Mouse (Mus musculus) gonadal fat pad, adult 2 months (tissue): Measurements from ENCODE around the gene Vcam1. TPM values are rescaled to one million over a fixed set of nuclear protein-coding genes. Genes with fewer than 3 reads are reported as not detected.

ENCODE experiments used
- DNase-seq: peaks from one replicate; pipeline ENCODE4 v3.0.0-alpha.2; 2012; ENCODE audit warnings: low read depth
- polyA plus RNA-seq: library from polyadenylated mRNA; depleted of rRNA; stranded (reverse); fragments of >200 nt; gene quantifications from 2 replicates; pipeline ENCODE4 v1.2.3, GENCODE M21; 2012; rRNA removed

Gene Vcam1
- 4.0 and 4.9 TPM in 2 replicates for polyA plus RNA-seq

- DNase-seq = no peak
Observed at GRCm38 (mm10) chr3:116129259-116129738, at the start of gene Vcam1. Gene Vcam1 (minus strand): TSS chr3:116129688.

- DNase-seq = no peak
Observed at GRCm38 (mm10) chr3:116175106-116175505, 45.6 kb upstream of the Vcam1 start.

- DNase-seq = no peak
Observed at GRCm38 (mm10) chr3:116171461-116171860, 42.0 kb upstream of the Vcam1 start.

- no peak for DNase-seq
Observed at GRCm38 (mm10) chr3:116168056-116168455, 38.6 kb upstream of the Vcam1 start.

GRCm38 (mm10) chr3:116166296-116166695 is 36.8 kb upstream of the Vcam1 start:
- no peak for DNase-seq

GRCm38 (mm10) chr3:116165030-116165429 is 35.5 kb upstream of the Vcam1 start:
- no peak for DNase-seq

GRCm38 (mm10) chr3:116163517-116163916 is 34.0 kb upstream of the Vcam1 start:
- DNase-seq = no peak

GRCm38 (mm10) chr3:116162097-116162666 is 32.7 kb upstream of the Vcam1 start:
- no peak for DNase-seq

- DNase-seq = no peak
Observed at GRCm38 (mm10) chr3:116159376-116159775, 29.9 kb upstream of the Vcam1 start.

GRCm38 (mm10) chr3:116157447-116157990 is 28.0 kb upstream of the Vcam1 start:
- DNase-seq = no peak

- DNase-seq = no peak
Observed at GRCm38 (mm10) chr3:116150056-116150632, 20.7 kb upstream of the Vcam1 start.

GRCm38 (mm10) chr3:116149096-116149495 is 19.6 kb upstream of the Vcam1 start:
- DNase-seq = no peak

GRCm38 (mm10) chr3:116148676-116149075 is 19.2 kb upstream of the Vcam1 start:
- no peak for DNase-seq

- no peak for DNase-seq
Observed at GRCm38 (mm10) chr3:116141226-116141625, 11.7 kb upstream of the Vcam1 start.

- DNase-seq = no peak
Observed at GRCm38 (mm10) chr3:116139000-116139399, 9.5 kb upstream of the Vcam1 start.

- no peak for DNase-seq
Observed at GRCm38 (mm10) chr3:116138081-116138480, 8.6 kb upstream of the Vcam1 start.

GRCm38 (mm10) chr3:116133363-116133762 is 3.9 kb upstream of the Vcam1 start:
- DNase-seq = no peak

- no peak for DNase-seq
Observed at GRCm38 (mm10) chr3:116130711-116131110, 1.2 kb upstream of the Vcam1 start.

- no peak for DNase-seq
Observed at GRCm38 (mm10) chr3:116129841-116130595, 530 bp upstream of the Vcam1 start.

GRCm38 (mm10) chr3:116128311-116129204 is 930 bp downstream of the Vcam1 start:
- DNase-seq = no peak

- DNase-seq = no peak
Observed at GRCm38 (mm10) chr3:116127836-116128235, 1.7 kb downstream of the Vcam1 start.

GRCm38 (mm10) chr3:116127281-116127680 is 2.2 kb downstream of the Vcam1 start:
- DNase-seq = no peak
